Mouse (Mus musculus) MEL (cell line): ENCODE results near the gene Gnai3.
A peak's percentile ranks its signal among the peaks of the same experiment; 100 is the strongest.

Experiments used
- CHD1 ChIP-seq: IDR thresholded peaks from 2 replicates; pipeline ENCODE4 v1.6.1; 2012; ENCODE audit warnings: low read depth, mild to moderate bottlenecking, inconsistent platforms, low read length, improper control_type of control experiment
- EP300 ChIP-seq, 2 experiments: IDR thresholded peaks; 2 replicates each; pipeline ENCODE4 v1.6.1; 2011; ENCODE audit warnings: improper control_type of control experiment in 2 of 2, low read length in 2 of 2, low read depth in 1 of 2, mild to moderate bottlenecking in 1 of 2
- GATA1 ChIP-seq: IDR thresholded peaks from 2 replicates; pipeline ENCODE4 v1.6.1; 2011; ENCODE audit warnings: low read depth, low read length, improper control_type of control experiment
- JUND ChIP-seq: IDR thresholded peaks from 2 replicates; pipeline ENCODE4 v1.6.1; 2011; ENCODE audit warnings: low read depth, mild to moderate bottlenecking, improper control_type of control experiment, low read length
- MXI1 ChIP-seq: IDR thresholded peaks from 2 replicates; pipeline ENCODE4 v1.6.1; 2011; ENCODE audit warnings: mild to moderate bottlenecking, low read depth, low read length, improper control_type of control experiment
- POLR2A ChIP-seq, 2 experiments: IDR thresholded peaks; 2 replicates each; pipeline ENCODE4 v1.6.1; 2011 to 2012; ENCODE audit warnings: low read length in 2 of 2, mild to moderate bottlenecking in 2 of 2, control low read depth in 1 of 2, improper control_type of control experiment in 1 of 2, low read depth in 1 of 2, moderate library complexity in 1 of 2; ENCODE audit not compliant: control insufficient read depth in 1 of 2, insufficient read depth in 1 of 2, poor library complexity in 1 of 2
- RAD21 ChIP-seq: IDR thresholded peaks from 2 replicates; pipeline ENCODE4 v1.6.1; 2011; ENCODE audit warnings: mild to moderate bottlenecking, low read depth, low read length, improper control_type of control experiment
- TAL1 ChIP-seq: IDR thresholded peaks from 2 replicates; pipeline ENCODE4 v1.6.1; 2012; ENCODE audit warnings: mild to moderate bottlenecking, inconsistent platforms, low read length, moderate library complexity, mixed read lengths
- TCF12 ChIP-seq: IDR thresholded peaks from 2 replicates; pipeline ENCODE4 v1.6.1; 2014; ENCODE audit warnings: low read depth, mild to moderate bottlenecking, inconsistent platforms, low read length, improper control_type of control experiment, moderate library complexity
- USF1 ChIP-seq: IDR thresholded peaks from 2 replicates; pipeline ENCODE4 v1.6.1; 2014; ENCODE audit warnings: low read depth, mild to moderate bottlenecking, inconsistent platforms, low read length, improper control_type of control experiment, moderate library complexity
- ZNF384 ChIP-seq: IDR thresholded peaks from 2 replicates; pipeline ENCODE4 v1.6.1; 2012; ENCODE audit warnings: low read depth, mild to moderate bottlenecking, inconsistent platforms, low read length, improper control_type of control experiment

DNA sequence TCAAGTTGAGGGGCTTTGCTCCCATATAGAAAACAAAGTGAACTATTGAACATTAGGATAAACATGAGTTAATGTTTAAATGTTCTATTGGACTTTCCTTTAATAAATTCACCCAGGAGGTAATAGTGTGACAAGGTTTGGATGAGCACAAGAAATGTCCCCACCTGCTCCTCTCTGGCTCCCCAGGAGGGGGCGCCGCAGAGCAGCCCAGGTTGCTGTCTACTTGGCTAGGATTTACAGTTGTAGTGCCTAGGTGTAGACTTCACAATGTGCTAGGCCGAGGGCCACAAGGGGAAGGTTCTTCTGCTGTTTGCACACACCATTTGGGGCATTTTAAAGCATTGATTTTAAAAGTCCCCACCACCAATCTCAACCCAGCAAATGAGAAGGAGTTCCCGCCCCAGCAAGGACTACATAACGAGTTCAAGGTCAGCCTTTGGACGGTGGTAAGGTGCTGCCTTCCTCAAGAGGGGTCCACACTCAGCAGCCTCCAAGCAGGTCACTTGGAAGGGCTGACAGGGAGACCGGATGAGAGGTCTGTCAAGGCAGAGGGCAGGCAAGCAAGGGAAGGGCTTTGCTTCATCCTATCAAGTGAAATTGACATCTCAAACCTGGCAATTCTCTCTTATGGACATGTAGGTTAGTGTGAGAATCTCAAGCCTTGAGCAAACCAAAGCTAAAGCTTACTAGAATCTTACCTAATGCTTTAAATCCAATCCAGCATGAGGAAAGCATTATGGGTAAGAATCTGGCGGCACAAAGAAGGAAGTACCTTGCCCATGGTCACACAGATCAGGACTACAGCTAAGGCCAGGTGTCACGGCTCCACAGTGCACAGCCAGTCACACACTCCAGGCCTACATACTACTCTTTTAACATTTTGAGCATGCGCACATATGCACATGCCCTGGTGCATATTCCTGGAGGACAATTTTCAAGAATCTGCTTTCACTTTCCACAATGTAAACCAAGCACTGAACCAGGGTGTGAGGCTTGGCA is 75.4 kb downstream of the Gnai3 start:
- TF ChIP-seq GATA1 (no peak), JUND (no peak), EP300 (IDR thresholded peaks at IDR 0.05; ENCODE audit: low read depth in 1 of 2, low read length in 2 of 2) (no peak), CHD1 (no peak), POLR2A (IDR thresholded peaks at IDR 0.05; ENCODE audit: control insufficient read depth in 1 of 2, insufficient read depth in 1 of 2, low read depth in 1 of 2, low read length in 2 of 2, poor library complexity in 1 of 2) (no peak), USF1 (no peak), RAD21 (peak; percentile 69), TAL1 (no peak), MXI1 (no peak), ZNF384 (no peak), TCF12 (no peak)
